Mouse (Mus musculus) olfactory bulb, adult 2 months (tissue): ENCODE measurements at regions not wholly inside any gene's neighbourhood (a gene's known extent, or its start where the extent isn't known, plus 50 kb on each side); places are given as distances from the start of the nearest gene placed in this dataset.

Source experiments
- CTCF ChIP-seq: fragments of 200-500 bp; IDR thresholded peaks from 2 replicates; pipeline ENCODE4 v1.5.1; 2012; ENCODE audit warnings: low read depth, mild to moderate bottlenecking, low read length, moderate library complexity; ENCODE audit not compliant: insufficient read depth
- POLR2A ChIP-seq: fragments of 200-500 bp; IDR thresholded peaks from 2 replicates; pipeline ENCODE4 v1.6.1; 2012; ENCODE audit warnings: mild to moderate bottlenecking, low read depth, low read length, moderate library complexity; ENCODE audit not compliant: insufficient read depth

GRCm38 (mm10) chr3:81661620-81662019 is 270.8 kb upstream of the Ctso start:
- TF ChIP-seq POLR2A (no peak), CTCF (no peak)
